Mouse (Mus musculus): Measurements from ENCODE around the gene Cxcl3.

DNA sequence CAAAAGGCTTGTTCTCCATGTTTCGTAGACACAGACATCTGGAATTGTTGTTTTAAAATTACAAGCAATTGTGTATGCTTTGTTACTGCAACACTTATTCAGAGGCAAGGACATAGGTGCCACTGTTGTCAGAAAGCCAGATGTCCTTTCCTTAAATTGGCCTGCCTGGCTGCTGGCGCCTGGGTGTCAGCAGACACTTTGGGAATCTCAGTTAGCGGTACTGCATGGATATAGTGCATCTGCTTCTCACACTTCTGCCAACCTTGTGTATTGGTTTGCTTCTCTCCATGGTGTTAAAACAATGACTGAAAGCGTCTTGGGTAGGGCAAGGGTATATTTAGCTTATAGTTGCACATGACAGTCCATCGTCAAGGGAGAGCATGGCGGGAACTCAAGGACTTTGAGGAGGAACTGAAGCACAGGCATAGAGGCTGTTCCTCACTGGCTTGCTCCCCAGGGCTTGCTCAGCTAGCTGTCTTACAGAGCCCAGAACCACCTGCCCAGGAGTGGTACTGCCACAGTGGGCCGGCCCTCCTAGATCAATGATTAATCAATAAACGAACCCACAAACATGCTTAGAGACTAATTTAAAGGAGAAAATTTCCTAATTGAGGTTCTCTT lies 47.0 kb downstream of the Cxcl3 start:
- TF ChIP-seq CTCF (IDR thresholded peaks at IDR 0.05; ENCODE audit: control insufficient read depth, insufficient read depth, insufficient read length) = no peak
- no peak for TF ChIP-seq MYOD1 (IDR thresholded peaks at IDR 0.05; ENCODE audit: control insufficient read depth, insufficient read length, low read depth)
- TF ChIP-seq CEBPB (IDR thresholded peaks at IDR 0.05; ENCODE audit: low read depth) = no peak
- TF ChIP-seq MYOG (IDR thresholded peaks at IDR 0.05; ENCODE audit: control insufficient read depth, extremely low read depth, insufficient read length) = no peak

Data from C2C12 (cell line).